Mouse (Mus musculus): Measurements from ENCODE around the gene Atoh7. TPM values are rescaled to one million over a fixed set of nuclear protein-coding genes. Genes with fewer than 3 reads are reported as not detected.

Atoh7 gene
- polyA plus RNA-seq, 1 experiment from 2014 or later, result 0.16 TPM

DNA sequence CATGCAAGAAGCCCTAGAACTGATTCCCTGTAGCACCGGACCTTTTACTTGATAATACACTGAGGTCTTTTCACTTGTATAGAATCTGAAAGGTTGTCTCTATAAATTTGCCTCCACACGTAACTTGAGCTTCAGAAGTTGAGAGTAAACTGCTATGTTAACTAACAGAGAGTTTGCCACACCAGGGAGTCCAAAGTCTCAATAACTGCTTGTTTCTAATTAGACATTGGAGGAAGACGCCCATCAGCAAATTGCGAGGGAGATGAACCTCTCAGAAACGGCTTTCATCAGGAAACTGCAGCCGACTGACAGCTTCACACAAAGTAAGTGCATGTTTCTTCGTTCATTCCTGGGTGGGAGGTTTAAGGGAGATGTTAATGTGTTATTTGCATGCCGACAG is 33.9 kb upstream of the Atoh7 start:
- 65% methylated on average over 8 of the region's 8 CpGs for WGBS
- no peak for DNase-seq (ENCODE audit: low spot score)

DNA sequence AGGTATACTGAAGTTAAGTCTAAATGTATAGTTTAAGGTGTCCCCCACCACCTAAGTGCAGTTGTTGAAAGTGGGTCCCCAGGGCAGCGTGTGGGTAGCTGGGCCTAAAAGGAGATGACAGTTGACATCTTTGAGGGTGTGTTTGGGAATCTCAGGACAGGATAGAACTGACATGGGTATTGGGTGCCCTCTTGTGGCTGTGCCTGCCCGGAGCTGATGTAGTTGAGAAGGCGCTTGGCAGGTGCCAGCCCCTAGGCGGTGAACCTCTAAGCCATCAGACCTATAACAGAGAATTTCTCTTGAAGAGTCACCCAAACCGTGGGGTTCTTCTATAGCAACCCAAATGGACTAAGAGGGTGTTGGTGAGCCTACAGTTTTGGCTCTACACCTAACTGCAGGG is 33.5 kb upstream of the Atoh7 start:
- peaks cover 7% of the 10 kb centered on the region; the same call in 1 of the 2 replicates for H3K4me1 ChIP-seq (replicated peaks)
- DNase-seq (ENCODE audit: low spot score), result peak; percentile 81
- no peak overlapping the region for H3K4me3 ChIP-seq
- 0 out of 2 replicates have a peak, but pooled peaks cover 4% of the 10 kb centered on the region for H3K9me3 ChIP-seq
- whole genome bisulfite sequencing, result 6% methylated on average over 5 of the region's 5 CpGs
- no peaks in the 10 kb centered on the region for H3K36me3 ChIP-seq
- H3K27me3 ChIP-seq (ENCODE audit: insufficient read depth, poor library complexity, severe bottlenecking), result no peaks in the 10 kb centered on the region
- H3K27ac ChIP-seq, result no peak overlapping the region

More for the DNA sequence above, 33.9 kb upstream of the Atoh7 start:
- Histone ChIP-seq H3K27me3 (ENCODE audit: insufficient read depth, poor library complexity, severe bottlenecking) (no peaks in the 10 kb centered on the region), H3K36me3 (no peaks in the 10 kb centered on the region), H3K4me3 (no peak overlapping the region), H3K4me1 (replicated peaks) (peaks cover 7% of the 10 kb centered on the region; the same call in 1 of the 2 replicates), H3K27ac (no peak overlapping the region), H3K9me3 (0 out of 2 replicates have a peak, but pooled peaks cover 4% of the 10 kb centered on the region)

DNA sequence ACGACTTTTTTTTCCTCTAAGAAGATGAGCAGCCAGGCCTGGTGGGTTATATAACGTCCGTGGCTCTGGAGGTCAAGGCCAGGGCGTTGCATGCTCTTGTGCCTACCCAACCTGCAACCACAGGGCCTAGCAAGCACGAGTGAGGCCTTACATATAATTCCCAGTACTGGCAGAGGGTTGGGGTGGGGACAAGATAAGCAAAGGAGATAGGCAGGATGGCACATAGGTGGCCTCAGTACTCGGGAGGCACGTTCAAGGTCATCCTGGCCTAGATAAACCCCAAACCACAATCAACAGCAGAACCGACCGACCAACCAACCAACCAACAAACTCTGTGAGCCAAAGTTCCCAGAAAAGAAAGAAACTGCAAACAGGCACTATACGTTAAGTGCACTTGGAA is 13.1 kb upstream of the Atoh7 start:
- WGBS, result 90% methylated on average over 10 of the region's 10 CpGs

GRCm38 (mm10) chr10:63089103-63089757 is 10.2 kb upstream of the Atoh7 start:
- Histone ChIP-seq H3K27me3 (ENCODE audit: insufficient read depth, poor library complexity, severe bottlenecking) (peaks cover 38% of the 10 kb centered on the region), H3K9me3 (no peaks in the 10 kb centered on the region), H3K27ac (peak overlapping the region; percentile 77), H3K4me1 (replicated peaks) (peaks cover 21% of the 10 kb centered on the region), H3K36me3 (no peaks in the 10 kb centered on the region), H3K4me3 (peak overlapping the region; percentile 49)
- DNase-seq (ENCODE audit: low spot score), result peak; percentile 22
- WGBS, result 31% methylated on average over 8 of the region's 8 CpGs

More for the DNA sequence above, 13.1 kb upstream of the Atoh7 start:
- DNase-seq (ENCODE audit: low spot score), result no peak
- Histone ChIP-seq H3K36me3 (no peaks in the 10 kb centered on the region), H3K4me3 (no peak overlapping the region), H3K4me1 (replicated peaks) (peaks cover 21% of the 10 kb centered on the region), H3K27ac (no peak overlapping the region), H3K27me3 (ENCODE audit: insufficient read depth, poor library complexity, severe bottlenecking) (peaks cover 23% of the 10 kb centered on the region), H3K9me3 (no peaks in the 10 kb centered on the region)

DNA sequence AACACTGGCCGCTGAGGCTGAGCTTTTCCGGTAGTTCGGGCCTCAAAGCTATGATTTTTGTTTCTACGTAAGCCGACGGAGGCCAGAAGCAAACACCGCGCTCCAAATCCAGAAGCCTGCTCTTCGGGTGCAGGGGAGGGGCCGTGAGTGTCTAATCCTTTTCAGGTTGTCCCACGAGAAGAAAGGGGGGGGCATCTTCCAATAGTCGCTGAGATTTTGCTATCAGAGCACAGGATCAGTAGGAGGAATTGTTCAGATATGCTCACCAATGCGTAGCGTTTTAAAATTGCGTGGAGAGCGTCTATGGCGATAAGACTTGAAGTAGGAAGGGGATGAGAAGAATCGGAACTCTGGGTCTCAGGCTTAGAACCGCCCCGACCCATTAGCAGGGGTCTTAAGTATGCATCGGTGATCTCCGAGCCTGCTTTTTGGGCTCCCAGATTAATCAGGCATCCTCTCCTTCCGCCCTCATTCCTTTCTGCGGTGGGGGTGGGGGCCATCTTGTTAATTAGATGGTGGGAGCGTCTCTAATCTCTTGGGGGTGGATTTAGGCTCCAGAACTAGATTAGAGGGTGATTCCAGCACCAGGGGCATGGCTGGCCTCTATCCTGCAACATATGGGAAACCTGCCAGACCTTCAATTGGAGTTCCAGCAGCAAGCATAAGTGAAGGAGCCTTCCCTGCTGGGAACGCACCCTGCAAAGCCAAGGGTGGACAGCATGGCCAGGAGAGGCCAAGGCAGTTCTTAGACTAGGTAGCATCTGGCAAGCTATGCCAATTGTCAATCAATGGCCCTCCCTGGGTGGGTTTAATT is 9.5 kb upstream of the Atoh7 start:
- Histone ChIP-seq H3K27me3 (ENCODE audit: insufficient read depth, poor library complexity, severe bottlenecking) (peaks cover 39% of the 10 kb centered on the region), H3K36me3 (no peaks in the 10 kb centered on the region), H3K4me1 (replicated peaks) (peaks cover 23% of the 10 kb centered on the region), H3K9me3 (no peaks in the 10 kb centered on the region), H3K27ac (peak overlapping the region; percentile 77), H3K4me3 (peak overlapping the region; percentile 49)
- 7% methylated on average over 26 of the region's 26 CpGs for WGBS
- peak; percentile 27 for DNase-seq (ENCODE audit: low spot score)

DNA sequence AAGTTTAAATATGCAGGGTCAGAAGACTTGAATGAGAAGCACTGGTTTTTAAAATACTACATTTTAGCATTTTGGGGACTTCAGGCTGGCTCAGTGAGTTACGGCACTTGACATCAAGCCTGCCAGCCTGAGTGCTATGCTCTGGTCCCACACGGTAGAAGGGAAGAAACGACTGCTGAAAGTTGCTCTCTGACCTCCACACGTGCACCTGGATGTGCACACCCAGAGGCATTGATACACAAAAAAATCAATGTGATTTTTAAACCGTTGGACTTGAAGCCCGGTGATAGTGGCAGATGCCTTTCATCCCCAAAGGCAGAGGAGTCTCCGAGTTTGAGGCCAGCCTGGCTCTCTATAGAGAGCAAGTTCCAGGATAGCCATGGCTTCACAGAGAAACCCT is 7.5 kb upstream of the Atoh7 start:
- Histone ChIP-seq H3K27ac (no peak overlapping the region), H3K36me3 (no peaks in the 10 kb centered on the region), H3K4me3 (no peak overlapping the region), H3K4me1 (replicated peaks) (peaks cover 25% of the 10 kb centered on the region), H3K9me3 (no peaks in the 10 kb centered on the region), H3K27me3 (ENCODE audit: insufficient read depth, poor library complexity, severe bottlenecking) (peaks cover 46% of the 10 kb centered on the region)
- 78% methylated on average over 7 of the region's 7 CpGs for WGBS
- DNase-seq (ENCODE audit: low spot score), result no peak

DNA sequence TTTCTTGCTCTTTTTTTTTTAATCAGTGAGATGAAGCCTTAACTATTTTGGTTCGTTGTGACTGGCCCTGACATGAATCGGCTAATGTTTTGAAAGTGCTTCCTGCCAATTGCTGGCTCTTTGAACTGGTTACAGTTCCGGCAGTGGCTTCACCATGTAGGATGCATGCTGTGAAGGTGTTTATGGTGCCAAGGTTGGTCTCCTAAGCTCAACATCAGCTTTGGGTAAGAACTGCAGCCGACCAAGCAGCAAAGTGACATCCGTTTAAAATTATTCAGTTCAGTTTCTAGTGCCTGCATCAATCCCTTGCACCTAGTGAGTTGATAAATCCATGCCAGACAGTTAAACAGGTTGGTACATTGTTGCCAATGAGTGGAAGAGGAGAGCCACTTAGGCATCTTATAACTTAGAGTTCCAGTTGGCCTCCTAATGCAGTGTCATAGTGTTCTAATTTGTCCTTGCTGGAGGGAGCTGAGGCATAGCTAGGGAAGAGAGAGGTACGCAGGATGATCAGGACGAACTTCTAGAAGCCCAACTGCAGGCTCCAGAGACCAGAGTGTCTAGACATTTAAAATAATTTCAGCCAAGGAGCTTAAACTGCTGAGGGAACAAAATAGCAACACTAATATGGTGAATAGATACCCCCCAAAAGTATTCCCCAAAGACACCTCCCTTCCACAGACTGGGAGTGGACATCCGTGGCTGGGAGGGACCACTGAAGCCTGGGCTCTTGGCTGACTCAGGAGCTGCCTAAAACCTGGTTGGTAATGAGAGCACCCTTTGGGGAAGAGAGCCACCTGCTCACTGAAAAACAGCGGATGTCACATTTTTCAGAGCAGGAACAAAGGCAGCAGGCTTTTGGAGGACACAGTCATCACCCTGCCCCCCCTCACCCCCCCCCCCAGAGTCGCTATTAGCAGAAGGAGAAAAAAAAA is 6.6 kb upstream of the Atoh7 start:
- Histone ChIP-seq H3K27ac (no peak overlapping the region), H3K9me3 (no peaks in the 10 kb centered on the region), H3K27me3 (ENCODE audit: insufficient read depth, poor library complexity, severe bottlenecking) (peaks cover 52% of the 10 kb centered on the region), H3K4me1 (replicated peaks) (peaks cover 25% of the 10 kb centered on the region), H3K36me3 (no peaks in the 10 kb centered on the region), H3K4me3 (no peak overlapping the region)
- no peak for DNase-seq (ENCODE audit: low spot score)
- 77% methylated on average over 10 of the region's 10 CpGs for WGBS

GRCm38 (mm10) chr10:63096757-63097156 is 2.7 kb upstream of the Atoh7 start:
- 82% methylated on average over 2 of the region's 2 CpGs for WGBS
- no peak overlapping the region for H3K4me3 ChIP-seq
- no peak for DNase-seq (ENCODE audit: low spot score)
- peaks cover 64% of the 10 kb centered on the region for H3K27me3 ChIP-seq (ENCODE audit: insufficient read depth, poor library complexity, severe bottlenecking)
- H3K36me3 ChIP-seq, result no peaks in the 10 kb centered on the region
- H3K27ac ChIP-seq, result no peak overlapping the region
- peaks cover 24% of the 10 kb centered on the region for H3K4me1 ChIP-seq (replicated peaks)
- H3K9me3 ChIP-seq, result no peaks in the 10 kb centered on the region

- 67% methylated on average over 12 of the region's 12 CpGs for WGBS
- no peak overlapping the region for H3K27ac ChIP-seq
- DNase-seq (ENCODE audit: low spot score), result no peak
- peaks cover 24% of the 10 kb centered on the region for H3K4me1 ChIP-seq (replicated peaks)
- H3K4me3 ChIP-seq, result no peak overlapping the region
- H3K36me3 ChIP-seq, result no peaks in the 10 kb centered on the region
- H3K27me3 ChIP-seq (ENCODE audit: insufficient read depth, poor library complexity, severe bottlenecking), result peaks cover 64% of the 10 kb centered on the region
- no peaks in the 10 kb centered on the region for H3K9me3 ChIP-seq
Observed at GRCm38 (mm10) chr10:63098191-63098590, 1.3 kb upstream of the Atoh7 start.

DNA sequence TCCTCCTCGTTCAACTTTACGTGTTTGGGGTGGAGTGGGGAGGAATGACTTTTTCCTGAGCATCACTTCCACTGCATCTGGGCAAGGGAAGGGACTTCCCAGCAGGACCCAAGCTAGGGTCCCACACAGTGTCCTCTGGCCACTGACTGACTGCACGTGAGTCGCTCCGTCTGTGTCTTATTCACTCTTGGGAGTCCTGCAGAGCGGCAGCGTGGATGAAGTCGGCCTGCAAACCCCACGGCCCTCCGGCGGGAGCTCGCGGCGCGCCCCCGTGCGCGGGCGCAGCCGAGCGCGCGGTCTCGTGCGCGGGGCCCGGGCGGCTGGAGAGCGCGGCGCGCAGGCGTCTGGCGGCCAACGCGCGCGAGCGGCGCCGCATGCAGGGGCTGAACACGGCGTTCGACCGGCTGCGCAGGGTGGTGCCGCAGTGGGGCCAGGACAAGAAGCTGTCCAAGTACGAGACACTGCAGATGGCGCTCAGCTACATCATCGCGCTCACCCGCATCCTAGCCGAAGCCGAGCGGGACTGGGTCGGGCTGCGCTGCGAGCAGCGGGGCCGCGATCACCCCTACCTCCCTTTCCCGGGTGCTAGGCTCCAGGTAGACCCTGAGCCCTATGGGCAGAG is 601 bp downstream of the Atoh7 start:
- peak; percentile 76 for DNase-seq (ENCODE audit: low spot score)
- Histone ChIP-seq H3K27me3 (ENCODE audit: insufficient read depth, poor library complexity, severe bottlenecking) (peaks cover 56% of the 10 kb centered on the region), H3K27ac (peak overlapping the region; percentile 84)

DNA sequence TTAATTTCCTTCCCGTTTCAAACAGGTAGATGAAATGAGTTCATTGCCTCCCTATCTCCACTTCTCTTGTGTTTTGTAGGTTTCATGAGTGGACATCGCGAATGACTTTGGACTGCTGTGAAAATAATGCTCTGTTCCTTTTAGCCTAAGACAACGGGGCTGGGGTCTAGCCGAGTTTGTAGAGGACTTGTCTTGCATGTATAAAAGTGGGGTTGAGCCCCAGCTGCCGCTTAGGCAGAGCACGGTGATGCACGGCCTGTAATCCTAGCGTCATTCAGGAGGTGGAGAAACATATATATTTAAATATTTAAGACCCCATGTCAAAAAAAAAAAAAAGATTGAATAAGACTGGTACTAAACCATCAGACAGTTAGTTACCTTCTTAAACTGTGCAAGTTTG is 1.2 kb downstream of the Atoh7 start:
- H3K4me3 ChIP-seq, result peak overlapping the region; percentile 67
- no peak for DNase-seq (ENCODE audit: low spot score)
- H3K36me3 ChIP-seq, result no peaks in the 10 kb centered on the region
- peak overlapping the region; percentile 84 for H3K27ac ChIP-seq
- H3K27me3 ChIP-seq (ENCODE audit: insufficient read depth, poor library complexity, severe bottlenecking), result peaks cover 56% of the 10 kb centered on the region
- 8% methylated on average over 9 of the region's 9 CpGs for WGBS
- peaks cover 20% of the 10 kb centered on the region for H3K4me1 ChIP-seq (replicated peaks)
- H3K9me3 ChIP-seq, result no peaks in the 10 kb centered on the region

More for the DNA sequence above, 601 bp downstream of the Atoh7 start:
- Histone ChIP-seq H3K4me3 (peak overlapping the region; percentile 67), H3K4me1 (replicated peaks) (peaks cover 21% of the 10 kb centered on the region), H3K36me3 (no peaks in the 10 kb centered on the region), H3K9me3 (no peaks in the 10 kb centered on the region)
- under 1% methylated on average over 62 of the region's 62 CpGs for WGBS

- H3K27ac ChIP-seq, result no peak overlapping the region
- H3K4me1 ChIP-seq (replicated peaks), result no peaks in the 10 kb centered on the region
- 63% methylated on average over 5 of the region's 5 CpGs for WGBS
- no peaks in the 10 kb centered on the region for H3K27me3 ChIP-seq (ENCODE audit: insufficient read depth, poor library complexity, severe bottlenecking)
- no peaks in the 10 kb centered on the region for H3K36me3 ChIP-seq
- H3K9me3 ChIP-seq, result no peaks in the 10 kb centered on the region; the same call in 1 of the 2 replicates
- no peak overlapping the region for H3K4me3 ChIP-seq
- no peak for DNase-seq (ENCODE audit: low spot score)
Observed at GRCm38 (mm10) chr10:63113027-63113604, 13.7 kb downstream of the Atoh7 start.

Measured in hindbrain, embryonic 10.5 days (tissue).